Mouse (Mus musculus): Measurements from ENCODE around the gene Fam196b. TPM values are rescaled to one million over a fixed set of nuclear protein-coding genes. Genes with fewer than 3 reads are reported as not detected.

The Fam196b gene
- polyA plus RNA-seq, 1 experiment from 2014 or later: 2.5 TPM

DNA sequence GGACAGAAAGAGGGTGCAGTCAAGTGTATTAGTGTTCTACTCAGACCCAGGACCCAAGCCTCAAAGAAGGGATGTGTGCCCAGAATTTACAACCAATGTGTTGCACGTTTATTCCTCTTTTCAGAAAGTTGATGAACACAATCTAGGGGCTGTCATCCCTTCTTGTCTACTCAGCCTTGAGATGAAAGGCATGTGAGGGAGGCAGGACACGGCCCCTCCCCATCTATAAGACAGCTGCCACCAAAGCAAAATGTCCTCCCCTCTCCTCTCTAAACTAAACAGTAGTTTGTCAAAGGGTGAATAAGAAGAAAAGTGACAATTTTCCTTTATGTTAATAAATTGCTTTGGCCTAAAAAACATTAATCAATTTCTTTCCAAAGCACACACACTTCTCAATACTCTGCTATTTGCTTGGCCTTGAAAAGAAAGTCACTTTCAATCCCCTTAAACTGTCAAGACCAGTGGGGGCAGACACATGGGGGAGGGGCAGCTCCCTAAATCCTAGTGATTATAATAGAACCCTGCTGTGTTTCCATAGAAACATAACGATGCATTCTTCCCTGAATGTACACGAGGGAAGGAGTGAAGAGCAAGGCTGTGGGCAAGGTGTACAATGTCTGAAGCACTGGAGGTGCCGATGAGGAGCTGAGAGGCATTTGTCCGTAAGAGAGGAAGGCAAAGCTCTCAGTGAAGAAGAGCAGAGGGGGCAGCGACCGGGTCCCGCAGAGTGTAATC, 101.4 kb downstream of the Fam196b start:
- Histone ChIP-seq H3K4me1 (replicated peaks; ENCODE audit: control insufficient read depth, insufficient read depth, low read length) (peaks cover 10% of the 10 kb centered on the region), H3K9me3 (ENCODE audit: control insufficient read depth, low read length) (no peaks in the 10 kb centered on the region), H3K36me3 (ENCODE audit: control insufficient read depth, insufficient read depth) (no peaks in the 10 kb centered on the region), H3K4me2 (ENCODE audit: low read length) (no peak overlapping the region), H3K27me3 (replicated peaks; ENCODE audit: control insufficient read depth, insufficient read depth, low read length) (no peaks in the 10 kb centered on the region), H3K4me3 (replicated peaks; ENCODE audit: low read length) (no peak overlapping the region), H3K9ac (replicated peaks; ENCODE audit: low read depth, low read length) (no peak overlapping the region), H3K27ac (ENCODE audit: low read length) (no peak overlapping the region)
- WGBS: 22% methylated on average over 9 of the region's 9 CpGs
- ATAC-seq: peak; percentile 64

DNA sequence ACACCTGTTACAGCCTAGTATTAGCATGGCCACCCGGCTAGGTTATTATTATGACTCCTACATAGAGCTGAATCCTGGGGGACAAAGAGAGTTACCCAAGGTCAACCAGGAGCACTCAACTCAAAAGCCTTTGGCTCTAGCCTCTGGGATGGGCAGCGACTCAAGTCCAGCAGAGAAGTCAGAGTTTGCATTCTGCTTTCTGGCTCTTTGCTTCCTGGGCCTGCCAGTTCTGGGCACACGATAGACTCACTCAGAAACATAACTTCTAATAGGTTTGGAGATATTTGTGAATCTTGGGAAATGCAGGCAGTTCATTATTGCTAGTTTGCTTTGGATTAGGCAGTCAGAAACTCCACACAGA, 102.0 kb downstream of the Fam196b start:
- H3K9ac ChIP-seq (replicated peaks; ENCODE audit: low read depth, low read length): no peak overlapping the region
- H3K27me3 ChIP-seq (replicated peaks; ENCODE audit: control insufficient read depth, insufficient read depth, low read length): no peaks in the 10 kb centered on the region
- no peaks in the 10 kb centered on the region for H3K36me3 ChIP-seq (ENCODE audit: control insufficient read depth, insufficient read depth)
- no peak overlapping the region for H3K4me3 ChIP-seq (replicated peaks; ENCODE audit: low read length)
- no peak overlapping the region for H3K27ac ChIP-seq (ENCODE audit: low read length)
- H3K4me1 ChIP-seq (replicated peaks; ENCODE audit: control insufficient read depth, insufficient read depth, low read length): peaks cover 10% of the 10 kb centered on the region
- H3K9me3 ChIP-seq (ENCODE audit: control insufficient read depth, low read length): no peaks in the 10 kb centered on the region
- ATAC-seq: no peak
- WGBS: 66% methylated on average over 3 of the region's 3 CpGs
- no peak overlapping the region for H3K4me2 ChIP-seq (ENCODE audit: low read length)

DNA sequence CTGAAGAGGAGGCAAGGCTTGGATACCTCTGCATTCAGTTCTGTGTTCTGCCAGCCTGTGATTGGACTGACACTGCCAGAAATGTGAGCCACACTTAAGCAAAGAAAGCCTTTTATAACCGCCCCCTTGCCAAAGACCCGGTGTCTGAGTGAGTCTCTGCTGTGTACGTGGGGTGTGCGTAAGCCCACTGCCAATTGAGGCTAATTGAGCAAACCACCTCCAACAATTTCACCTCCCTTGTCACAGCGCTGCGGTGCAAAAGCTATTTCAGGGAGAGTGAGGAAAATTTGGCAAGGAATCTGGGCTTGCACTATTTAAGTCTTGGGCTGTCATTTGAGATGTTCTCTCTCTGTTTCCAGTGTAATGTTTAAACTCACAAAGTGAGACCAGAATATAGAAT, 106.4 kb downstream of the Fam196b start:
- H3K27ac ChIP-seq (ENCODE audit: low read length): no peak overlapping the region
- H3K9ac ChIP-seq (replicated peaks; ENCODE audit: low read depth, low read length): no peak overlapping the region
- H3K9me3 ChIP-seq (ENCODE audit: control insufficient read depth, low read length): no peaks in the 10 kb centered on the region
- no peak overlapping the region for H3K4me3 ChIP-seq (replicated peaks; ENCODE audit: low read length)
- H3K4me2 ChIP-seq (ENCODE audit: low read length): no peak overlapping the region
- peaks cover 8% of the 10 kb centered on the region for H3K4me1 ChIP-seq (replicated peaks; ENCODE audit: control insufficient read depth, insufficient read depth, low read length)
- WGBS: 19% methylated on average over 6 of the region's 6 CpGs
- peak; percentile 39; the same call in 1 of the 2 replicates for ATAC-seq
- no peaks in the 10 kb centered on the region for H3K27me3 ChIP-seq (replicated peaks; ENCODE audit: control insufficient read depth, insufficient read depth, low read length)
- no peaks in the 10 kb centered on the region for H3K36me3 ChIP-seq (ENCODE audit: control insufficient read depth, insufficient read depth)

GRCm38 (mm10) chr11:34424546-34424945, 109.9 kb downstream of the Fam196b start:
- 0 out of 2 replicates have a peak, but pooled peaks cover 4% of the 10 kb centered on the region for H3K4me1 ChIP-seq (replicated peaks; ENCODE audit: control insufficient read depth, insufficient read depth, low read length)
- no peak overlapping the region for H3K4me2 ChIP-seq (ENCODE audit: low read length)
- no peak overlapping the region for H3K9ac ChIP-seq (replicated peaks; ENCODE audit: low read depth, low read length)
- H3K36me3 ChIP-seq (ENCODE audit: control insufficient read depth, insufficient read depth): no peaks in the 10 kb centered on the region
- no peaks in the 10 kb centered on the region; the same call in 1 of the 2 replicates for H3K9me3 ChIP-seq (ENCODE audit: control insufficient read depth, low read length)
- no peak for ATAC-seq
- no peaks in the 10 kb centered on the region for H3K27me3 ChIP-seq (replicated peaks; ENCODE audit: control insufficient read depth, insufficient read depth, low read length)
- 35% methylated on average over 1 of the region's 1 CpGs for whole genome bisulfite sequencing
- H3K4me3 ChIP-seq (replicated peaks; ENCODE audit: low read length): no peak overlapping the region
- no peak overlapping the region for H3K27ac ChIP-seq (ENCODE audit: low read length)

GRCm38 (mm10) chr11:34427212-34427611, 112.6 kb downstream of the Fam196b start:
- no peaks in the 10 kb centered on the region for H3K36me3 ChIP-seq (ENCODE audit: control insufficient read depth, insufficient read depth)
- 89% methylated on average over 5 of the region's 5 CpGs for WGBS
- no peaks in the 10 kb centered on the region for H3K4me1 ChIP-seq (replicated peaks; ENCODE audit: control insufficient read depth, insufficient read depth, low read length)
- H3K4me2 ChIP-seq (ENCODE audit: low read length): no peak overlapping the region
- no peak overlapping the region for H3K9ac ChIP-seq (replicated peaks; ENCODE audit: low read depth, low read length)
- H3K9me3 ChIP-seq (ENCODE audit: control insufficient read depth, low read length): no peaks in the 10 kb centered on the region; the same call in 1 of the 2 replicates
- no peak overlapping the region for H3K4me3 ChIP-seq (replicated peaks; ENCODE audit: low read length)
- H3K27ac ChIP-seq (ENCODE audit: low read length): no peak overlapping the region
- ATAC-seq: no peak
- no peaks in the 10 kb centered on the region for H3K27me3 ChIP-seq (replicated peaks; ENCODE audit: control insufficient read depth, insufficient read depth, low read length)

GRCm38 (mm10) chr11:34430940-34431339, 116.3 kb downstream of the Fam196b start:
- Histone ChIP-seq H3K36me3 (ENCODE audit: control insufficient read depth, insufficient read depth) (no peaks in the 10 kb centered on the region), H3K27ac (ENCODE audit: low read length) (no peak overlapping the region), H3K4me2 (ENCODE audit: low read length) (no peak overlapping the region), H3K4me3 (replicated peaks; ENCODE audit: low read length) (no peak overlapping the region), H3K9ac (replicated peaks; ENCODE audit: low read depth, low read length) (no peak overlapping the region), H3K9me3 (ENCODE audit: control insufficient read depth, low read length) (no peaks in the 10 kb centered on the region; the same call in 1 of the 2 replicates), H3K27me3 (replicated peaks; ENCODE audit: control insufficient read depth, insufficient read depth, low read length) (no peaks in the 10 kb centered on the region), H3K4me1 (replicated peaks; ENCODE audit: control insufficient read depth, insufficient read depth, low read length) (no peaks in the 10 kb centered on the region)
- WGBS: 86% methylated on average over 4 of the region's 4 CpGs
- no peak for ATAC-seq

GRCm38 (mm10) chr11:34431371-34431770, 116.7 kb downstream of the Fam196b start:
- 76% methylated on average over 5 of the region's 5 CpGs for WGBS
- Histone ChIP-seq H3K4me1 (replicated peaks; ENCODE audit: control insufficient read depth, insufficient read depth, low read length) (no peaks in the 10 kb centered on the region), H3K36me3 (ENCODE audit: control insufficient read depth, insufficient read depth) (no peaks in the 10 kb centered on the region), H3K4me3 (replicated peaks; ENCODE audit: low read length) (no peak overlapping the region), H3K9ac (replicated peaks; ENCODE audit: low read depth, low read length) (no peak overlapping the region), H3K9me3 (ENCODE audit: control insufficient read depth, low read length) (no peaks in the 10 kb centered on the region; the same call in 1 of the 2 replicates), H3K4me2 (ENCODE audit: low read length) (no peak overlapping the region), H3K27me3 (replicated peaks; ENCODE audit: control insufficient read depth, insufficient read depth, low read length) (no peaks in the 10 kb centered on the region), H3K27ac (ENCODE audit: low read length) (no peak overlapping the region)
- ATAC-seq: no peak

DNA sequence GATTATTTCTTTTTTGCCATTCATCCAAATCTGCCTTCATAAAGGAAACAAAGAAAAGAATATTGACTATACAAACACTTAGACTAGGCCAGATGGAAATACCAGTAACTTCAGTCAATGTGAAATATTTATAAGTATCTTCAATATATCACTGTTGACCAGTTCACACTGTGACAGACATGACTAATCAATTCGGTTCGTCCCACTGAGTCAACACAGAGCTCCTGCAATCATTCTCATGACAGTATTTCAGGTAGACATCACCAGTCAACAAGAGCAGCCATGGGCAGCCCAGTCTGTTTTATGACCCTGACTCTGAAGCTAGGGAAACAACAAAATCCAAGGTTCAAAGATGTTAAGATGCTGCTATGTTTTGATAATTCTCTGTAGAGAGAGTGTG, 117.4 kb downstream of the Fam196b start:
- Histone ChIP-seq H3K4me2 (ENCODE audit: low read length) (no peak overlapping the region), H3K4me3 (replicated peaks; ENCODE audit: low read length) (no peak overlapping the region), H3K4me1 (replicated peaks; ENCODE audit: control insufficient read depth, insufficient read depth, low read length) (no peaks in the 10 kb centered on the region), H3K9me3 (ENCODE audit: control insufficient read depth, low read length) (no peaks in the 10 kb centered on the region; the same call in 1 of the 2 replicates), H3K9ac (replicated peaks; ENCODE audit: low read depth, low read length) (no peak overlapping the region), H3K27ac (ENCODE audit: low read length) (no peak overlapping the region), H3K27me3 (replicated peaks; ENCODE audit: control insufficient read depth, insufficient read depth, low read length) (no peaks in the 10 kb centered on the region), H3K36me3 (ENCODE audit: control insufficient read depth, insufficient read depth) (no peaks in the 10 kb centered on the region)
- ATAC-seq: no peak
- 88% methylated on average over 2 of the region's 2 CpGs for WGBS

DNA sequence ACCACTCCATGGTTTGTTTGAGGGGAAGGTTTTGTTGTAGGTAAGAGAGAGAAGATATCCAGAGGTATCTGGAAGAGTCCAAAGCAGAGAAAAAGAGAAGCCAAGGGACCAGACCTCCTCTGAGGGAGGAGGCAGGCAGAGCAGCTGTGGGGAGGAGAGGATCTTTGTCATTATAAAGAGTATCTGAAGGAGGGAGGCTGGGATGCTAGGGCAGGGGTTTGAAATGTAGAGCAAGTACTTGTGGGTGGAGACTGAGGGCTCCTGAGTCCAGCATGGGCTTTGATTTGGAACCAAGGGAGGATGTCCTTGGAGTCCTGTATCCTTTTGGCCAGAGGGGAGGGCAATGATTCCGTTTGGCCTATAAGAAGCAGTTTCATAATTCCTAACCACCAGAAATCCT, 122.8 kb downstream of the Fam196b start:
- H3K4me1 ChIP-seq (replicated peaks; ENCODE audit: control insufficient read depth, insufficient read depth, low read length): no peaks in the 10 kb centered on the region
- no peak for ATAC-seq
- no peak overlapping the region for H3K9ac ChIP-seq (replicated peaks; ENCODE audit: low read depth, low read length)
- H3K9me3 ChIP-seq (ENCODE audit: control insufficient read depth, low read length): no peaks in the 10 kb centered on the region
- no peaks in the 10 kb centered on the region for H3K36me3 ChIP-seq (ENCODE audit: control insufficient read depth, insufficient read depth)
- H3K27ac ChIP-seq (ENCODE audit: low read length): no peak overlapping the region
- no peaks in the 10 kb centered on the region for H3K27me3 ChIP-seq (replicated peaks; ENCODE audit: control insufficient read depth, insufficient read depth, low read length)
- WGBS: 62% methylated on average over 1 of the region's 1 CpGs
- H3K4me3 ChIP-seq (replicated peaks; ENCODE audit: low read length): no peak overlapping the region
- H3K4me2 ChIP-seq (ENCODE audit: low read length): no peak overlapping the region

DNA sequence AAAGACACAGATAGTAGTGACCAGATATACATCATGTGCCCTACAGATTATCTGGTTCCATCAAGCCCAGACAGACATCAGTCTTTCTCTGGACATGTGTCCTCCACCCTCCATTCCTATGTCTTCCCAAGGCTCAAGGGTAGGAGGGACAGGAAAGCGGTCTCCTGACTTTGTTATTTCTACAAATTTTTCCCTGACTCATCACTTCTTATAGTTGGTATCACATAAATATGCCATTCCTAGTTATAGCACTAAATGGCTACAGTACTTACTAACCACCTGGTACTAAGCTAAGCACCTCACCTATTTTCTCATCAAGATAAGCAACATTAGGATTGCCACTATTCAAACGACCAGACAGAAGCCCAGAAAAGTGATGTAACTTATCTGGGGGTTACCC, 123.8 kb downstream of the Fam196b start:
- no peaks in the 10 kb centered on the region for H3K4me1 ChIP-seq (replicated peaks; ENCODE audit: control insufficient read depth, insufficient read depth, low read length)
- 64% methylated on average over 2 of the region's 2 CpGs for WGBS

More for the DNA sequence above, 123.8 kb downstream of the Fam196b start:
- Histone ChIP-seq H3K27ac (ENCODE audit: low read length) (no peak overlapping the region), H3K27me3 (replicated peaks; ENCODE audit: control insufficient read depth, insufficient read depth, low read length) (no peaks in the 10 kb centered on the region), H3K4me3 (replicated peaks; ENCODE audit: low read length) (no peak overlapping the region), H3K9me3 (ENCODE audit: control insufficient read depth, low read length) (no peaks in the 10 kb centered on the region), H3K36me3 (ENCODE audit: control insufficient read depth, insufficient read depth) (no peaks in the 10 kb centered on the region), H3K4me2 (ENCODE audit: low read length) (no peak overlapping the region), H3K9ac (replicated peaks; ENCODE audit: low read depth, low read length) (no peak overlapping the region)
- no peak for ATAC-seq
